Mouse (Mus musculus) spleen, adult 2 months (tissue): ENCODE measurements around the gene Sar1b.

Experiments used
- CTCF ChIP-seq: fragments of 200-500 bp; IDR thresholded peaks from 2 replicates; pipeline ENCODE4 v1.5.1; 2011; ENCODE audit warnings: mild to moderate bottlenecking, inconsistent platforms; ENCODE audit not compliant: insufficient read depth, insufficient read length, insufficient replicate concordance; ENCODE audit errors: extremely low read depth
- POLR2A ChIP-seq: fragments of 200-500 bp; IDR thresholded peaks from 2 replicates; pipeline ENCODE4 v1.6.1; 2011; ENCODE audit warnings: low read depth, low read length, inconsistent platforms

- TF ChIP-seq CTCF = no peak
- TF ChIP-seq POLR2A = no peak
Measured at GRCm38 (mm10) chr11:51840657-51841056, 77.2 kb downstream of the Sar1b start.
